Mouse (Mus musculus) midbrain, embryonic 14.5 days (tissue): ENCODE measurements at regions not wholly inside any gene's neighbourhood (a gene's known extent, or its start where the extent isn't known, plus 50 kb on each side); places are given as distances from the start of the nearest gene placed in this dataset.

Experiments
- ATAC-seq: fragments of 200-750 bp; cut with Nextera tagmentation; 2 replicates; pipeline ENCODE4 v1.8.0; 2017; ENCODE audit warnings: moderate number of reproducible peaks, moderate library complexity; ENCODE audit not compliant: low FRiP score, low TSS enrichment
- DNase-seq: peaks from one replicate; pipeline ENCODE4 v3.0.0-alpha.2; 2015
- H3K27ac ChIP-seq: fragments of 300-500 bp; sonication (generic); replicated peaks from 2 replicates; pipeline ENCODE4 v1.5.1; 2014; ENCODE audit warnings: mild to moderate bottlenecking, low read depth, low read length, moderate library complexity
- H3K27me3 ChIP-seq: fragments of 300-500 bp; sonication (generic); 2 replicates; pipeline ENCODE4 v1.6.1; 2014; ENCODE audit warnings: low read length, control low read depth, mixed read lengths; ENCODE audit not compliant: control insufficient read depth, insufficient read depth
- H3K36me3 ChIP-seq: fragments of 300-500 bp; sonication (generic); 2 replicates; pipeline ENCODE4 v1.6.1; 2014; ENCODE audit warnings: low read length, control low read depth; ENCODE audit not compliant: control insufficient read depth, insufficient read depth
- H3K4me1 ChIP-seq: fragments of 300-500 bp; sonication (generic); 2 replicates; pipeline ENCODE4 v1.6.1; 2014; ENCODE audit warnings: mild to moderate bottlenecking, antibody characterized with exemption, low read length, control low read depth; ENCODE audit not compliant: control insufficient read depth, insufficient read depth
- H3K4me2 ChIP-seq: fragments of 300-500 bp; sonication (generic); 2 replicates; pipeline ENCODE4 v1.6.1; 2014; ENCODE audit warnings: mild to moderate bottlenecking, low read length, moderate library complexity
- H3K4me3 ChIP-seq: fragments of 300-500 bp; sonication (generic); replicated peaks from 2 replicates; pipeline ENCODE4 v1.5.1; 2014; ENCODE audit warnings: low read depth, low read length
- H3K9ac ChIP-seq: fragments of 300-500 bp; sonication (generic); replicated peaks from 2 replicates; pipeline ENCODE4 v1.6.1; 2014; ENCODE audit warnings: mild to moderate bottlenecking, low read length, moderate library complexity
- H3K9me3 ChIP-seq: fragments of 300-500 bp; sonication (generic); 2 replicates; pipeline ENCODE4 v1.6.1; 2016; ENCODE audit warnings: low read length, control low read depth, mixed read lengths; ENCODE audit not compliant: control insufficient read depth
- WGBS: fragments of 180-500 bp; shearing (Covaris S2); extraction: QIAGEN DNeasy Blood & Tissue Kit; methylation state at CpG from one replicate; pipeline ENCODE4 v1.1.7; 2014; 5-methylcytosine and 5-hydroxymethylcytosine counted together

GRCm38 (mm10) chr3:153051566-153051965 lies 69.5 kb upstream of the St6galnac5 start:
- Histone ChIP-seq H3K4me2 (no peak overlapping the region), H3K9me3 (no peaks in the 10 kb centered on the region), H3K27ac (no peak overlapping the region), H3K4me3 (no peak overlapping the region), H3K36me3 (no peaks in the 10 kb centered on the region), H3K27me3 (no peaks in the 10 kb centered on the region), H3K9ac (no peak overlapping the region), H3K4me1 (no peaks in the 10 kb centered on the region)
- DNase-seq = no peak
- no peak for ATAC-seq

- ATAC-seq (no peak), DNase-seq (no peak)
- Histone ChIP-seq H3K27me3 (no peaks in the 10 kb centered on the region), H3K4me1 (no peaks in the 10 kb centered on the region), H3K27ac (no peak overlapping the region), H3K36me3 (no peaks in the 10 kb centered on the region), H3K4me2 (no peak overlapping the region), H3K4me3 (no peak overlapping the region), H3K9me3 (no peaks in the 10 kb centered on the region), H3K9ac (no peak overlapping the region)
- 86% methylated on average over 2 of the region's 2 CpGs for WGBS
Observed at GRCm38 (mm10) chr3:153045328-153045727, 63.3 kb upstream of the St6galnac5 start.

GRCm38 (mm10) chr3:153033980-153034379 lies 51.9 kb upstream of the St6galnac5 start:
- H3K27me3 ChIP-seq = no peaks in the 10 kb centered on the region
- H3K4me2 ChIP-seq = no peak overlapping the region
- no peak overlapping the region for H3K4me3 ChIP-seq
- H3K9me3 ChIP-seq = no peaks in the 10 kb centered on the region
- ATAC-seq (no peak), DNase-seq (no peak)
- no peak overlapping the region for H3K27ac ChIP-seq
- no peaks in the 10 kb centered on the region for H3K36me3 ChIP-seq
- no peaks in the 10 kb centered on the region for H3K4me1 ChIP-seq
- 91% methylated on average over 6 of the region's 6 CpGs for WGBS
- H3K9ac ChIP-seq = no peak overlapping the region
